Mouse (Mus musculus): ENCODE results near the gene Tenm2.

GRCm38 (mm10) chr11:36557316-36557715 is 678.4 kb downstream of the Tenm2 start:
- TF ChIP-seq CTCF (IDR thresholded peaks at IDR 0.05; ENCODE audit: control insufficient read depth, insufficient read depth, insufficient replicate concordance, low read depth, low read length) (no peak), POLR2A (IDR thresholded peaks at IDR 0.05; ENCODE audit: control insufficient read depth, low read depth, low read length) (no peak)

All from testis, adult 2 months (tissue).